Mouse (Mus musculus): ENCODE data around the gene Efs.
"Not testable (repeated sequence)": the region's sequence is repeated elsewhere in the genome, so short reads cannot be mapped to it uniquely, and the experiment has no call there.

The Efs gene

GRCm38 (mm10) chr14:54925349-54926342, at the start of gene Efs:
TSS of gene Efs (minus strand) at chr14:54926126.
- peak; percentile 17 to 23 for DNase-seq (ENCODE audit: low spot score in 2 of 2)

DNA sequence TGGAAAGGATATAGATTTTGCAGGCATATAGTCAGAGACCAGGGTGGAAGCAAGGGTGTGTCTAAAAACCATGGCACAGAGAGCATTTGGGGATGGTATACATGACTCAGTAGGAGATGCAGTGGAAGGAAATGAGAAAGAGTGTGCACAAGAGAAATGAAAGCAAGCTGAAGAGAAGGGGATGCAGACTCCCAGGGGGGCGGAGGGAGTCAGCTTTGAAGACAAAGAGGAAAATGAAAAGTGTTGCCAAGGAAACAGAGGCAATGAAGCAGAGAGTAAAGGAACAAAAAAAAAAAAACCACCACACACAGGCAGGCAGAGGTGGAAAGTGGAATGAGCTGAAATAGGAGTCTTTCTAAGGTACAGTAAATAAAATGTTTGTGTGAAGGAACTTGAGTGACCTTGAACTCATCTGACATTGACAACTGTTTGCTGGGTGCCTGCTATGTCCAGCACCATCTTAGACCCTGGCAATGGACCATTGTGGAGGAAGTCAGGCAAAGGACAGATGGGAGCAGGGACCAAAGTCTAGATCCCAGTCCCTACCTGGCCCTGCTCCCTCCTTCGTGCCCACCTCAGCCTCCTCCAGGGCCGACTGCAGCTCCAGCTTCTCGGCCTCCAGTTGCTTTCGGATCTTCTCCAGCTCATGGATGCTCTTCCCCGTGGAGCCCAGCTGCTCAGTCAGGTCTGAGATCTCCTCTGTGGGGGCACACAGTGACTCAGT, 48.3 kb upstream of the Efs start:
- DNase-seq (ENCODE audit: low spot score in 2 of 2): no peak

DNA sequence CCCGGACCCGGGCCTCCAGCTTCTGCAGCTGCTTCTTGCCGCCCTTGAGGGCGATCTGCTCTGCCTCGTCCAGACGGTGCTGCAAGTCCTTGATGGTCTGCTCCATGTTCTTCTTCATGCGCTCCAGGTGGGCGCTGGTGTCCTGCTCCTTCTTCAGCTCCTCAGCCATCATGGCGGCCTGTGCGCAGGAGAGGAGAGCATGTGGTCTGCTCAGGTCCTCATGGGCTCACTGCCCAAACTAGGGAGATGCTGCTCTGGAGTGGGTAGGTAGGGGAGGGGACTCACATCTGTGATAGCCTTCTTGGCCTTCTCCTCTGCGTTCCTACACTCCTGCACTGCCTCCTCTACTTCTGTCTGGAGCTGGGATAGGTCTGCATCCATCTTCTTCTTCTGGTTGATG, 46.9 kb upstream of the Efs start:
- DNase-seq (ENCODE audit: low spot score in 2 of 2): not testable (repeated sequence)

DNA sequence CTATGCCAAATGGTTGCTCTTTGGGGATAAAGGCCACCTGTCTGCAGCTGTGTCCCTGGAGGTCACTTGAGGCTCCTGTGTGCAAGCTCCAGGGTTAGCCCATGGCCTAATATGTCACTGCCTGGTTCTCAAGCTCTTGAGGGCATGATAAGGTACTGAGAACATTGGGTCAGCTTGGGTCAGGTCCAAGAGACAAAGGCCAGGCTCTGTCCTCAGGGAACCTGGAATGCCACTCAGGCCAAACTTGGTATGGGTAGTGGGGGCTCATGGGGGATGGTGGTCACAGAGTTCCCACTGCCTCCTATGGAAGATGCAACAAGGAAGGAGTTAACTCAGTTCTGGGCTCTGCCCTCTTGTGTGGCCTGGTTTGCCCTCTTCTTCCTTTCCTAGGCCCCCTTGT, 42.4 kb upstream of the Efs start:
- DNase-seq (ENCODE audit: low spot score in 2 of 2): no peak

GRCm38 (mm10) chr14:54967874-54968273, 41.9 kb upstream of the Efs start:
- no peak for DNase-seq (ENCODE audit: low spot score in 2 of 2)

- DNase-seq (ENCODE audit: low spot score in 2 of 2): no peak
Observed at GRCm38 (mm10) chr14:54966320-54966977, 40.5 kb upstream of the Efs start, which contains the start of gene Myh6. TSS of gene Myh6 (minus strand) at chr14:54966927.

DNA sequence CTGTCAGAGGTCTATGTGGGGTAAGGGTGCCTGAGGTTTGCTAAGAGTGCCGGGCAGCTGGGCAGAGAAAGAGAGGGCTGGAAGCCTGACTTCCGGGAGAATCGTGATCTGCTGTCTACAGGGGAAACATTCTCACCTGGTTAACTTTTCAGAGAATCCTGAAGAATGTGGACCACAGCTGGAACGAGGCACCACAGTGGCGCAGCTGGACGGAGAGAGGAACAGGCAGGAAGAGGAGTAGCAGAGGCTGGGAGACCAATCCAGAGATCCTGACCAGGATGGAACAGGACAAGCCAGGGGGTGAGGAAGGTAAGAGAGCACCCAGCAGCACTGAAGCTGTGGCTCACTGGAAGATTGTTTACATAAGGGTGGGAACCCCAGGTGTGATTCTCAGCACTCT, 39.7 kb upstream of the Efs start:
- no peak for DNase-seq (ENCODE audit: low spot score in 2 of 2)

DNA sequence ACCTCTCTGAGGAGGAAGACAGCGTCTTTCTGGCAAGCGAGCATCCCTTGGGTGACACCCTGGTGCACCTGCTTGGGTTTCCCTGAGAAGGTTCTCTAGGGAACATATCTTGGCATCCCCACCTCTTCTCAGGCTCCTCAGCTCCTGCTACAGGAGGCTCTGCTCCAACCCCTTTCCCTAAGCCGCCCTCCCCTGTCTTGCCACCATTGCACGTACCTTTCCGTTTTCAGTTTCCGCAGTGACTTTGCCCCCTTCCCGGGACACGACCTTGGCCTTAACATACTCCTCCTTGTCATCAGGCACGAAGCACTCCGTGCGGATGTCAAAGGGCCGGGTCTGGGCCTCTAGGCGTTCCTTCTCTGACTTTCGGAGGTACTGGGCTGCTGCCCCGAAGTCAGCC, 39.1 kb upstream of the Efs start:
- no peak for DNase-seq (ENCODE audit: low spot score in 2 of 2)

GRCm38 (mm10) chr14:54963727-54964126, 37.8 kb upstream of the Efs start:
- no peak for DNase-seq (ENCODE audit: low spot score in 2 of 2)

GRCm38 (mm10) chr14:54962714-54963113, 36.8 kb upstream of the Efs start:
- no peak for DNase-seq (ENCODE audit: low spot score in 2 of 2)

DNA sequence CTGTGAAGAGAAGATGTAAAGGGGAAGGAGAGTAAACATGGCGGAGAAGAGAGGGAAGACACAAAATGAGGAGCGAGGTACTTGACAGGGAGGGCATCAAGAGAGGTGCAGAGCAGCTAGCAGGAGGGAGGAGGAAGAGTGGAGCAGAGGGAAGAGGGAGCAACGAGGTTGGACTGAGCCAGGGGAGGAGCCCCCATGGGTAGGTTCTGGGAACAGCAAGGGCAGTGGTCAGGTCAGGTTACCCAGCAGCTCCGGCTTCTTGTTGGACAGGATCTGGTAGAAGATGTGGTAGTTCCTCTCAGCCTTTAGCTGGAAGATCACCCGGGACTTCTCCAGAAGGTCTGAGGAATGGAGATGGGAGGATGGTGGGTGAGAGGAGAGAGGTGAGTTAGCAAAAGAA, 35.6 kb upstream of the Efs start:
- no peak for DNase-seq (ENCODE audit: low spot score in 2 of 2)

GRCm38 (mm10) chr14:54960769-54961168, 34.8 kb upstream of the Efs start:
- DNase-seq (ENCODE audit: low spot score in 2 of 2): no peak

GRCm38 (mm10) chr14:54959853-54960613, 34.1 kb upstream of the Efs start:
- not testable (repeated sequence) for DNase-seq (ENCODE audit: low spot score in 2 of 2)

- no peak for DNase-seq (ENCODE audit: low spot score in 2 of 2)
Observed at GRCm38 (mm10) chr14:54959197-54959596, 33.3 kb upstream of the Efs start.

- DNase-seq (ENCODE audit: low spot score in 2 of 2): no peak
Observed at GRCm38 (mm10) chr14:54958503-54958902, 32.6 kb upstream of the Efs start.

DNA sequence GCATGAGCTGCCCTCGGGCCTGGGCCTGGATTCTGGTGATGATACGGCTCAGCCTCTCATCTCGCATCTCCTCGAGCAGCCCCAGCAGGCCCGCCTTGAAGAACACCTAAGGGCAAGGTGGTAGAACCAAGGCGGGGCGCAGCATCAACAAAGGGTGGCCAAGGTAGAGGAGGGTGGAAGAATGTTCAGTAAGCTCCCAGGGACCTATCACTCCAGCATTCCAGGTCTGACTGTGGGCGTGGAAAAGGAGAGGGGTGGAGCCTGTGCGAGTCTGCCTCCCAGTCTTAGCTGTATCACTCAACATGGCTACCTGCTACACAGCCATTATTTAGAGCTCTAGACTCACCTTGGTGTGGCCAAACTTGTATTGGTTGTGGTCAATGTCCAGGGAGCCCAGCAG, 30.6 kb upstream of the Efs start:
- DNase-seq (ENCODE audit: low spot score in 2 of 2): no peak

- no peak for DNase-seq (ENCODE audit: low spot score in 2 of 2)
Observed at GRCm38 (mm10) chr14:54955481-54955880, 29.6 kb upstream of the Efs start.

DNA sequence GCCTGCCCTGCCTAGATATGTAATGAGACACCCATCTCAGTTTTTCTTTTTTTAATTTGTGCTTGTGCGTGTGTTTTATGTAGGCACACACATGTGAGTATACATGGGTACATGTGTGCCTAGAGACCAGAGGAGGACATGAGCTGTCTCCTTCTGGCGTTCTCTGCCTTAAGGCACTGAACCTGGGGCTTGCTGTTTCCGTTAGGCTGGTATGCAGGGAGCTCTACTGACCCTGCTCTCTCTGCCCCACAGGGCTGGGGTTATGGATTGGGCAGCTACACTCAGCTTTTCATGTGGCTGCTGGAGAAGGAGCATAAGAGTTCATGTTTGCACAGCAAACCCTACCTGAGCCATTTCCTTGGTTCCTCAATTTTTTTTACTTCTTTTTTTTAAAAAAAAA, 28.5 kb upstream of the Efs start:
- no peak for DNase-seq (ENCODE audit: low spot score in 2 of 2)

DNA sequence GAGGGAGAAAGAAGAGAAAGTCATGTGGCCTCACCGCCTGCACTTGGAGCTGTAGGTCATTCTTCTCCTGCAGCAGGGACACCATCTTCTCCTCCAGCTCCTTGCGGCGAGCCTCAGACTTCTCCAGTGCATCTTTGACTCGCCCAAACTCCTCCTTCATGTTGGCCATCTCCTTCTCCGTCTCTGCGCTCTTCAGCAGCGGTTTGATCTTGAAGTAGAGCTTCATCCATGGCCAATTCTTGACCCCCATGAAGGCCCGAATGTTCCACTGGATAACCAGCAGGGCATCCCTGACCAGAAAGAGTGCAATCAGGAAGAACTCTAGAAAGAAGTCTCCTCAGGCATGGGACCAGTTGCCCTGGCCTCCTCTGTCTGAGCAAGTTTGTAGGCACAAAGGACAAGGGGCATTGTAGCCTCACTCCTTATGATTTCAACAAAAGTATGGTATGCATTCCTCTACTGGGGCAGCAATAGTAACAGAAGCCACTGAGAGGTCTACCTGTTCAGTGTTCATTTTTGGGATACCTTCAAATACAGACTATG, 27.8 kb upstream of the Efs start:
- no peak for DNase-seq (ENCODE audit: low spot score in 2 of 2)

DNA sequence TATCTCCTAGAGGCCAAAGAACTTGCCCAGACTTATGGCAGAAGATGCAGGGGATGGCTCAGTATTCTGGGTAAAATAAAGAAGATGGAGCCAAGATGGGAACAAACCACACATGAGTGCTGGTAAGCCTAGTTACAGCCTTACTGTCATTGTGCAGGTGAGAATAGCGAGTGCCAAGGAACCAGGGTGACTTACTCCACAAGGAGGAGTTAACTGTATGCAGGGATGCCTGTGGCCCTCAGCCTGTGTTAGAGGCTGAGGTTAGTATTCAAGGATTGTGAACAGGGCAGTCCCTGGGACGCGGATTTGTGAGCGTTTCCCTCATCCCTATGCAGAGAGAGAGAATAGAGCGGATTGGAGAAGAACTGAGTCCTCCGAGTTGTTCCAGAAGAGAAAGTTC, 25.7 kb upstream of the Efs start:
- no peak for DNase-seq (ENCODE audit: low spot score in 2 of 2)

GRCm38 (mm10) chr14:54950493-54950892, 24.6 kb upstream of the Efs start:
- DNase-seq (ENCODE audit: low spot score in 2 of 2): no peak
